Mouse (Mus musculus): Measurements from ENCODE around the gene Hoxa7. TPM values are rescaled to one million over a fixed set of nuclear protein-coding genes. Genes with fewer than 3 reads are reported as not detected.

Hoxa7 gene
- total and polyA plus RNA-seq, 3 experiments: 0.25 to 0.50 (median 0.31) TPM

- Histone ChIP-seq H3K27ac (peak within 1 kb of the TSS; percentile 45), H3K36me3 (ENCODE audit: control insufficient read depth, insufficient read depth, low read length) (no peaks in the 10 kb centered on the region), H3K27me3 (ENCODE audit: control insufficient read depth, insufficient read depth, low read length) (peaks cover 16% of the 10 kb centered on the region), H3K4me3 (peak within 1 kb of the TSS; percentile 39), H3K4me1 (ENCODE audit: control insufficient read depth, insufficient read depth, low read length) (no peaks in the 10 kb centered on the region), H3K79me2 (replicated peaks; ENCODE audit: control insufficient read depth, insufficient read depth, low read length) (no peaks in the 10 kb centered on the region), H3K9ac (ENCODE audit: low read depth, low read length) (peak within 1 kb of the TSS; percentile 60)
- DNase-seq: no peak
- intact Hi-C loops (cut with DNase I): no loop called here
- TF ChIP-seq POLR2A (IDR thresholded peaks at IDR 0.05; ENCODE audit: insufficient read depth, low read depth, low read length): no peak
- TF ChIP-seq EP300 (IDR thresholded peaks at IDR 0.05; ENCODE audit: insufficient read depth, low read depth, low read length): no peak
- TF ChIP-seq CTCF (IDR thresholded peaks at IDR 0.05): no peak
- WGBS: 3% methylated on average over 25 of the region's 25 CpGs
Observed at GRCm38 (mm10) chr6:52164626-52165440, 56.8 kb downstream of the Hoxa7 start, which contains the start of gene Hoxa2. Hoxa2 (minus strand) TSS chr6:52164831.

Small RNA genes lying within 50 kb of the gene (microRNA-seq; reads per million reads assigned to microRNA genes)
- 183 to 526 reads per million in 2 experiments for gene Mir196b

Other genes starting within 250 kb of the Hoxa7 start
- gene Skap2, start 209.3 kb downstream of the Hoxa7 start, total RNA-seq (2021): 1 to 10 TPM; 8.6 to 8.9 TPM
- 5.0 and 6.7 TPM in 2 replicates for gene Skap2, start 209.3 kb downstream of the Hoxa7 start, polyA plus RNA-seq (2012; rRNA removed)
- under 1 TPM in 1 of 2 experiments, not detected in 1; 0.20 TPM for gene Hoxa1, start 63.5 kb downstream of the Hoxa7 start, total RNA-seq (2021)
- 0.32 and 0.43 TPM in 2 replicates for gene Hoxa1, start 63.5 kb downstream of the Hoxa7 start, polyA plus RNA-seq (2012; rRNA removed)
- under 1 TPM; 0.11 to 0.21 TPM for gene Hoxa2, start 57.0 kb downstream of the Hoxa7 start, total RNA-seq (2021)
- gene Hoxa2, start 57.0 kb downstream of the Hoxa7 start, polyA plus RNA-seq (2012; rRNA removed): 0.84 TPM in 1 of 2 replicates, not detected in the other
- gene 5730596B20Rik, start 44.4 kb downstream of the Hoxa7 start, total RNA-seq (2021): not detected
- not detected in 2 replicates for gene 5730596B20Rik, start 44.4 kb downstream of the Hoxa7 start, polyA plus RNA-seq (2012; rRNA removed)
- gene Hoxa4, start 30.1 kb downstream of the Hoxa7 start, total RNA-seq (2021): under 1 TPM; 0.14 to 0.34 TPM
- gene Hoxa4, start 30.1 kb downstream of the Hoxa7 start, polyA plus RNA-seq (2012; rRNA removed): 0.76 and 0.84 TPM in 2 replicates
- under 1 TPM; 0.26 to 0.45 TPM for gene Hoxa5, start 17.3 kb downstream of the Hoxa7 start, total RNA-seq (2021)
- 0.94 and 0.96 TPM in 2 replicates for gene Hoxa5, start 17.3 kb downstream of the Hoxa7 start, polyA plus RNA-seq (2012; rRNA removed)
- not detected for gene Hoxa6, start 13.1 kb downstream of the Hoxa7 start, total RNA-seq (2021)
- gene Hoxa6, start 13.1 kb downstream of the Hoxa7 start, polyA plus RNA-seq (2012; rRNA removed): not detected in 2 replicates
- gene Hoxa3, start 8.5 kb downstream of the Hoxa7 start, total RNA-seq (2021): under 1 TPM; 0.55 to 0.76 TPM
- gene Hoxa3, start 8.5 kb downstream of the Hoxa7 start, polyA plus RNA-seq (2012; rRNA removed): 0.53 and 1.3 TPM in 2 replicates
- gene Gm28308, start 8.5 kb downstream of the Hoxa7 start, total RNA-seq (2021): not detected
- not detected in 2 replicates for gene Gm28308, start 8.5 kb downstream of the Hoxa7 start, polyA plus RNA-seq (2012; rRNA removed)
- not detected for gene Hoxa9, start 9.2 kb upstream of the Hoxa7 start, total RNA-seq (2021)
- 0.04 and 0.06 TPM in 2 replicates for gene Hoxa9, start 9.2 kb upstream of the Hoxa7 start, polyA plus RNA-seq (2012; rRNA removed)
- not detected for gene Hoxa10, start 19.0 kb upstream of the Hoxa7 start, total RNA-seq (2021)
- not detected in 2 replicates for gene Hoxa10, start 19.0 kb upstream of the Hoxa7 start, polyA plus RNA-seq (2012; rRNA removed)
- not detected for gene Hoxa11, start 24.0 kb upstream of the Hoxa7 start, total RNA-seq (2021)
- gene Hoxa11, start 24.0 kb upstream of the Hoxa7 start, polyA plus RNA-seq (2012; rRNA removed): not detected in 2 replicates
- not detected for gene Hoxa13, start 39.0 kb upstream of the Hoxa7 start, total RNA-seq (2021)
- gene Hoxa13, start 39.0 kb upstream of the Hoxa7 start, polyA plus RNA-seq (2012; rRNA removed): not detected in 2 replicates
- not detected for gene Evx1, start 91.6 kb upstream of the Hoxa7 start, total RNA-seq (2021)
- gene Evx1, start 91.6 kb upstream of the Hoxa7 start, polyA plus RNA-seq (2012; rRNA removed): not detected in 2 replicates